Mouse (Mus musculus): Measurements from ENCODE around the gene Syt6.
"Not testable (repeated sequence)": the region's sequence is repeated elsewhere in the genome, so short reads cannot be mapped to it uniquely, and the experiment has no call there.

Gene Syt6

DNA sequence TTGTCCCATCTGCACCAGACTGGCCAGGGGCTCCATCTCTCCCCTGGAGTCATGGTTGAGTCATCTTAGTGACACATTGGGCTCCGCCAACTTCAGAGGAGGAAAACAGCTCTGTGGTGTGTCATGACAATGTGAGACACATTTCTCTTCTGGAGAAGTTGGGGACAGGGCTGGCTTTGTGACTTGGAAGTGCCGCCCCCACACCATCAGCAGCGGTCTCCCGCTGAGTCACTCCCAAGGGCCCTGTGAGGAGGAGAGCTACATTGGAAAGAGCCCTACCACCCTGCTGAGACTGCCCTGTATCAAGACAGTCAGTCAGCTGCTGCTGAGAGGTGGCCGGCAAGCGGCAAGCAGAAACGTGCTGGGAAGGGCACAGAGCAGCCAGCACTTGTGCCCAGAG lies 26.0 kb downstream of the Syt6 start:
- no peak for DNase-seq (ENCODE audit: low spot score)

GRCm38 (mm10) chr3:103601561-103601960 lies 26.5 kb downstream of the Syt6 start:
- DNase-seq (ENCODE audit: low spot score) = no peak

DNA sequence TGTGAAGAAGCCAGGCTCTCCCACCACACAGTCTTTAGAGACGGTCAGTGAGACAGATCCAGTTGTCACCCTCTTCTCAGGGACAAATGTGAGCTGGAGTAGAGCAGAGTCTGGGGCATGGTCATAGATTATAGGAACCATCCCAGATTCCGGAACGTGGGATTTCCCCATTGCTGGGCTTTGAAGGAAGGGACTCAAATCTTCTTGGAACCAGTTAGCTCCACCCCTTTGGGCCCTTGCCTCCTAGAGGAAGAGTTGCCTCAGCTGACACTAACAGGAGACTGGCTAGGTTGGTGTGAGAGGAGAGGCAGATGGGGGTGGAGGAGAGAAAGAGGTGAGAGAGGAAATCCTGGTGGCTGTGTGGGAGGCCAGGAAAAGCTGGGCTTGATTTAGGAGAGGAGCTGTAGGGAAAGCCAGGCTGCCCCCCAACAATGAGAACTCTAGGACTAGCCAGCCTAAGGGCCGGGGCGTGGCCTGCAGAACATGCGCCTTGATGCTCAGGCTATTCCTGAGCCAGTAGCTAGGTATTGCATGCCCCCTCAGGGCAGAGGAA lies 31.1 kb downstream of the Syt6 start:
- DNase-seq (ENCODE audit: low spot score) = no peak

DNA sequence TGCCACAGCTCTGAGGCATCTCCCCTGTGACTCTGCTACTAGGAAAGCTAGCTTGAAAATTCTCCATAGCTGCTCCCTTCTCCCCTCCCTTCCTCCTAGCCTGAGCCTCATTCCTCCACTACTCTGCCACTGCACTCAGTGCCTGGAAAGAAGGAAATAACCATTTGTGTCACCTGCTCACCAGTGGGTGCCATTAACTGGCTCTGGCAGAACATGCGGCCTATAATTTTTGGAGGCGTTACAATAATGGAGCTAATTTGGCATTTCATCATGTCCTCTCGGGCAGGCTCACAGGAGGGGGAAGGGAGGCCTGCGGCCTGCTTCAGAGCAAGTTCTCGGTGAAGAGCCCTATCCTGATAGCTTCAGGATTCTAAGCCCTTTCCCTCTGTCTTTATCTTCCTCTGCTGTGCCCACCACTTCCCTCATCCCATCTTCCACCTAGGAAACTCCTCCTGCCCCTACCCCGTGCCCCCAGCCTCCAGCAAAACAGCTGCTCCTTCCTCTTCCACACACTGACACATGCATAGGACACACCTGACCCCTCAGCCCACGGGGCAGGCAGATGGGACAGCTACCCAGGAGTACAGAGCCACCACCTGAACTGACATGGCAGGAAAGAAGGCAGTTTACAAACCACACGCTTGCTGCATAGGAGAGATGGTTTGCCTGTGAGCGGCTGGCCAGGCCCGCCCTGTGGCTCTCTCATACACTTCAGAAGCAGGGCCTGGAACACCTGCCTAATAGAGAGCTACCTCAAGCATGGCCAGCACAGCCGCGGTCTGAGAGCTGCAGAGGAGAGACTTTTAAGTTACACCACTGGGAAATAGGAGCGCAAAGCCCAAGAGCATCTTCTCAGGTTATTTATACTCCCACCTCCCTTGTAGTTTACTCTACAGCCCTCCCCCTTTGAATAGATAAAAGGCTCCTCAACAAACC lies 31.9 kb downstream of the Syt6 start:
- DNase-seq (ENCODE audit: low spot score) = no peak

DNA sequence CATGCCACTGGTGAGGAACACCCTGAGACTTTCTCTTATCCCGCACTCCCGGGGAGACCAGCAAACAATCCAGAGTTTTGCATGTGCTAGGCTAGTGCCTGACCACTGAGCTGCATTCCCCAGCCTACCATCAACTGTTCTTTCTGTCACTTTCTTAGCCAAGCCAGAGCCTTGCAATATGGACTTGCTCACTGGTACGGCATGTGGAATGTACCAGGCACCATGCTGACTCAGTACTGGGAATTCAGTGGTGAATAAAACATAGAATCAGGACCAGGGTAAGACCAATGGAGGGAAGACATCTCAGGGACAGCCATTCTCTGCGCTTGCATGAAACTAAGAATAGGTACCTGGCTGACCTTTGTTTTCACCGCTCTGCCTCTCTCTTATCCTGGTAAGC lies 35.2 kb downstream of the Syt6 start:
- no peak for DNase-seq (ENCODE audit: low spot score)

- DNase-seq (ENCODE audit: low spot score) = no peak
Measured at GRCm38 (mm10) chr3:103612636-103613355, 37.8 kb downstream of the Syt6 start.

- DNase-seq (ENCODE audit: low spot score) = no peak
Measured at GRCm38 (mm10) chr3:103615621-103616020, 40.6 kb downstream of the Syt6 start.

GRCm38 (mm10) chr3:103616981-103617380 lies 42.0 kb downstream of the Syt6 start:
- no peak for DNase-seq (ENCODE audit: low spot score)

- DNase-seq (ENCODE audit: low spot score) = no peak
Measured at GRCm38 (mm10) chr3:103620101-103620500, 45.1 kb downstream of the Syt6 start.

GRCm38 (mm10) chr3:103623893-103624470 lies 49.0 kb downstream of the Syt6 start:
- DNase-seq (ENCODE audit: low spot score) = no peak

DNA sequence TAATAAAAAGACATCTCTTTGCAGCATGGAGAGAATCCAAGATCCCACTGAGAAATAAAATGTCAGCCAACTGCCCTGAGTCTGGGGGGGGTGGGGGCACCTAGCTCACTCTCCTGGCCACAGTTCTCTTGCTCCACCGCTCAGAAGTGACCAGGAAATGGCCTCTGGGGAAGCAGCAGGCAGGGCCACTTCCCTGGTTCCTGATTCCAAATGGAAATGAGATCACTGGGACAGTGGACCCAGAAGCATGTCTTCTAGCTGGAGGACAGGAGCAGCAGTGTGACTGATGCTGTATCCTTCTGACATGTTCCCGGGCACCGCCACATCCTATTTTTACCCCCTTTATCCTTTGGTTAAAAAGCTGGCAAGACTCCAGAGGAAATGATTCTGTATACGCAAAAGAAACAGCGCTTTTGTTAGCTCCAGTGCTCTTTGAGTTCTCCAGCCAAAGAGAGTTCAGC lies 49.6 kb downstream of the Syt6 start:
- no peak for DNase-seq (ENCODE audit: low spot score)

- no peak for DNase-seq (ENCODE audit: low spot score)
Measured at GRCm38 (mm10) chr3:103625169-103625568, 50.1 kb downstream of the Syt6 start.

DNA sequence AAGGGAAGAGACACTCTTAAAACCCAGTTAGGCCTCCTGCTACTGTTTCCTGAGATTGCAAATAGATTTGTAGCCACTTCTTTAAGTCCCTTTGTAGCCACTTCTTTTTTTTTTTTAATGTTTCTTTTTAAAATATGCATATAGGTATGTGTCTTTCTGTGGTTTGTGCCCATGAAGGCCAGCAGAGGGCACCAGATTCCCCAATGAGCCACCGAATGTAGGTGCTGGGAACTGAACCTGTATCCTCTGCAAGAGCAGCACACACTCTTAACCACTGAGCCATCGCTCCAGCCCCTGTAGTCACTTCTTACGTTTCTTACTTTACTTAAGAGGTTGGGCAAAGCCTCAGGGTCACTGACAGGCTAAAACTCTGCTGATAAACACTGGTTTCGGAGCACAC lies 51.5 kb downstream of the Syt6 start:
- DNase-seq (ENCODE audit: low spot score) = no peak

GRCm38 (mm10) chr3:103627661-103628060 lies 52.6 kb downstream of the Syt6 start:
- no peak for DNase-seq (ENCODE audit: low spot score)

DNA sequence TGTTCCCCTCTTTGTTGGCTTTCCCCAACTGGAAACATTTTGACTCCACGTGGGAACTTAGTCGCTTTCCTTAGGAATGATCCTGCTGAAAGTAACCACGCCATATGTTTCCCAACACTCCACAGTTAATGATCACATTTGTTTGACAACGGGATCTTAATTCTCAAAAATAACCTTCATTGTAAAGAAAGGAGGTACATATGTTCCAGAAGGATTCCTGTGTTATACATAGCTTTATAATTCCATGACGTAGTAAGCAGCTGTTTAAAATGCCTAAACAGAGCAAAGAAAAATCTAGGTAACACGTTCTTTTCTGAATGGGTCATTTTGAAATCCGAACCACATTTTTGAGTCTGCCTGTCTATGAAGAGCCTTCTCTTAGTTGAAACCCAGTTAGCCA lies 58.1 kb downstream of the Syt6 start:
- DNase-seq (ENCODE audit: low spot score) = no peak

DNA sequence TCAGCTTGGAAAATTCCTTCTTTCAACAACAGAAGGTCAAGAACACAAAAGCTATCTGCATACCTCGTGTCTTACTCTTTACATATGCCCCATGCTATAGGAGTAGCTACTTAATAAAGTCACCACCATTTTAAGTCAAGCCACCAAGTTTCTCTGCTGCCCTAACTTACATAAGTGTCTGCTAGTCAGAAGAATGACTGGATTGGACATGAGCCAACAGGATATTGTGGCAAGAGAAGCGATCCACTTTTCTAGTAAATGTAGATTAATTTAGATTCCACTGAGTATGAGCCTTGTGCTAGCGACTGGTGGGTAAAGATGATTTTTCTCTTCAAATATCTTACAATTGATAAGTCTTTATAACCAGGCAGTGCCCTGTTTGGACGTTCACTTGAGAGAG lies 58.8 kb downstream of the Syt6 start:
- no peak for DNase-seq (ENCODE audit: low spot score)

DNA sequence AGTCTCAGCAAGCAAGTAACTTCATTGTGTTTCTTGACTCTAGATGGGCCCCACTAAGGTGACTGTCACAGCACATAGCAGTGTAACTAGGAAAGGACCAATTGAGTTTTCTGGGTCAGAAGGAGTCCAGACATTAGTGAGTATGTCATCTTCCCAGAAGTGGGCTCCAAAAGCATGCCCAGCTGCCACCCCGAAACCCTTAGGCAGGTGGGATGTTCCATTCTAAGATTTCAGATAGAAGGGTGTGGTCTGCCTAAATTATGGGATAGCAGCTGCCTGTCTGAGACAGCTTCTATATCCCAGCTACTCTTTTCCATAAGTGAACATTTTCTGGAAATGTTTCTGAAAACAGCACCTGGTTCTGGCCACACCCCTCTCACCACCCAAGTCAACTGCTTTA lies 59.2 kb downstream of the Syt6 start:
- DNase-seq (ENCODE audit: low spot score) = no peak

- DNase-seq (ENCODE audit: low spot score) = no peak
Measured at GRCm38 (mm10) chr3:103637641-103638040, 62.6 kb downstream of the Syt6 start.

- no peak for DNase-seq (ENCODE audit: low spot score)
Measured at GRCm38 (mm10) chr3:103640226-103640803, 65.3 kb downstream of the Syt6 start.

- peak; percentile 15 for DNase-seq (ENCODE audit: low spot score)
Measured at GRCm38 (mm10) chr3:103641301-103641700, 66.3 kb downstream of the Syt6 start.

DNA sequence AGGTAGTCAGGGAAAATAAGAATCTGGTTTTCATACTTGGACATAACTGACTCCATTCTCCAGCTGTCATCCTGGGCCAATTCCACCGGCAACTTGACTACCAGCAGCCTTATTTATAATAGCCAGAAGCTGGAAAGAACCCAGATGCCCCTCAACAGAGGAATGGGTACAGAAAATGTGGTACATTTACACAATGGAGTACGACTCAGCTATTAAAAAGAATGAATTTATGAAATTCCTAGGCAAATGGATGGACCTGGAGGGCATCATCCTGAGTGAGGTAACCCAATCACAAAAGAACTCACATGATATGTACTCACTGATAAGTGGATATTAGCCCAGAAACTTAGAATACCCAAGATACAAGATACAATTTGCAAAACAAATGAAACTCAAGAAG lies 70.9 kb downstream of the Syt6 start, which contains the start of gene Atg4a-ps:
Gene Atg4a-ps (minus strand): TSS at position 101 of the 400 bp plus-strand sequence.
- not testable (repeated sequence) for DNase-seq (ENCODE audit: low spot score)
